Mouse (Mus musculus): ENCODE measurements at regions not wholly inside any gene's neighbourhood (a gene's known extent, or its start where the extent isn't known, plus 50 kb on each side); places are given as distances from the start of the nearest gene placed in this dataset.

DNA sequence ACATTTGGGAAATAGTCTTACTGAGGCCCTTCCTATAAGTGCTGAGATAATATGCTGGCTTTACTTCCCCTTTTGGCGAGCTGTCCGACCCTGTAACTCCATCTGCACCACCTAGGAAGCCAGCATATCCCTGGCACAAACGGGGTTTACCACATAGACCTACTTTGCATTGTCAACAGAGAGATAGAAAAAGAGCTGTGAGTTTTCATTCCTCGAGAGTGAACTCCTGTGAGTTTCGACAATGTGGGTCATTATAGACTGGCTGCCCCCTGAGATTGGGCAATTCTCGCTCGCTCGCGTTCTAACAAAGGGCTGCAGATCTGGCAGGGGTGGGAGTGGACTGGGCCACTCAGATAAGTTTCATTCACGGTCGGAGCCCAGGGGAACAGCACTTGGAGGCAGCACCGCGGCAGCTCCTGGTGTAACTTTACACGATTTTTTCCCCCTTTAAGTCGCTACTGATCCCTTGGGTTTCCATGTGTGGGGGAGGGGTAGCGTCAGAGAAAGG, 98.3 kb upstream of the Adgrl2 start:
- peak overlapping the region; percentile 60 for H3K4me2 ChIP-seq (ENCODE audit: low read depth, low read length)
- no peaks in the 10 kb centered on the region for H3K9me3 ChIP-seq (ENCODE audit: control insufficient read depth, low read length)
- H3K27ac ChIP-seq (replicated peaks; ENCODE audit: low read depth, low read length), result no peak overlapping the region
- H3K4me3 ChIP-seq (ENCODE audit: low read depth, low read length), result peak overlapping the region; percentile 28
- no peaks in the 10 kb centered on the region for H3K36me3 ChIP-seq (ENCODE audit: control insufficient read depth, insufficient read depth, low read length)
- H3K27me3 ChIP-seq (replicated peaks; ENCODE audit: control insufficient read depth, insufficient read depth, low read length), result no peaks in the 10 kb centered on the region; the same call in 1 of the 2 replicates
- ATAC-seq (ENCODE audit: low read depth), result peak; percentile 75; the same call in 1 of the 2 replicates
- WGBS, result 4% methylated on average over 16 of the region's 16 CpGs
- DNase-seq (ENCODE audit: low spot score), result peak; percentile 77
- peaks cover 39% of the 10 kb centered on the region for H3K4me1 ChIP-seq (ENCODE audit: control insufficient read depth, insufficient read depth, low read length)
- H3K9ac ChIP-seq (ENCODE audit: low read depth, low read length), result peak overlapping the region; percentile 45

DNA sequence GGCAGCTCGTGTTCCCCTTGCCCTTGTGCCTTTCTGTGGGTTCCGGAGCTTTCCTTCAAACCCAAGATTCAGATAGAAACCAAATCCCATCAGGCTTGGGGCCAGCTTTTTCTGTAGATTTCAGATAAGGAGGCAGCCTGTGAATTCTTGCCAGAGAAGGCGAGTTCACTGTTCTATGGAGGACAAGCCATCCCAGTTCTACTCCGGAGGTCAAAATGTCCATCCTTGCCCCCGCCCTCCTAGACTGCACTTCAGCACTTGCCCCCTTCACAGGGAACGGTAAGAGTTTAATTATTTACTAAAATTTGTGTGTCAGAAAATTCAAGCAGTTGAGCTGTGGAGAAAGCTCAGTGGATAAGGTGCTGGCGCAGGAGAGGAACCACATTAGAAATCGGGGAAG, 97.1 kb upstream of the Adgrl2 start:
- H3K4me3 ChIP-seq (ENCODE audit: low read depth, low read length), result no peak overlapping the region
- H3K9me3 ChIP-seq (ENCODE audit: control insufficient read depth, low read length), result no peaks in the 10 kb centered on the region
- 64% methylated on average over 8 of the region's 8 CpGs for WGBS
- H3K36me3 ChIP-seq (ENCODE audit: control insufficient read depth, insufficient read depth, low read length), result no peaks in the 10 kb centered on the region
- no peak overlapping the region for H3K27ac ChIP-seq (replicated peaks; ENCODE audit: low read depth, low read length)
- no peaks in the 10 kb centered on the region; the same call in 1 of the 2 replicates for H3K27me3 ChIP-seq (replicated peaks; ENCODE audit: control insufficient read depth, insufficient read depth, low read length)
- H3K4me1 ChIP-seq (ENCODE audit: control insufficient read depth, insufficient read depth, low read length), result peaks cover 45% of the 10 kb centered on the region
- ATAC-seq (ENCODE audit: low read depth) (no peak), DNase-seq (ENCODE audit: low spot score) (peak; percentile 49)
- H3K9ac ChIP-seq (ENCODE audit: low read depth, low read length), result no peak overlapping the region
- peak overlapping the region; percentile 6; the same call in 1 of the 2 replicates for H3K4me2 ChIP-seq (ENCODE audit: low read depth, low read length)

DNA sequence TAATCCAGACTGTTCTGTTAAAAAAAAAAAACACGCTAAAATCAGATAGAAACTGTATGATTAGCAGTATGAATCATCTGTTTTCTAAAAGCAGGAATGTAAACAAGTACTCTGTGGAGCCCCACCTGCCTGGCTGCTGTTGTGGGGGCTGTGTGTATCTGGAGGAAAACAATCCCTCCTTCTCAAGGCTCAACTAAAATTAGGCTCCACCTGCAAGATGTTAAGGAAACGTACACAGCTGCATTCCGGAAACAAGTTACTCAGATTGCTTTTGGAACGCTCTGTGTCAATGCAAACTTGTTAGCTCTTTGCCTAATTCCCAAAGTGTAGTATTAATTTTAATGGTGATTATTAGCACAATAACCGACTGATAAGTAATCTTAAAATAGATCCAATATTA, 96.3 kb upstream of the Adgrl2 start:
- H3K4me1 ChIP-seq (ENCODE audit: control insufficient read depth, insufficient read depth, low read length), result peaks cover 44% of the 10 kb centered on the region
- H3K4me2 ChIP-seq (ENCODE audit: low read depth, low read length), result no peak overlapping the region; the same call in 1 of the 2 replicates

DNA sequence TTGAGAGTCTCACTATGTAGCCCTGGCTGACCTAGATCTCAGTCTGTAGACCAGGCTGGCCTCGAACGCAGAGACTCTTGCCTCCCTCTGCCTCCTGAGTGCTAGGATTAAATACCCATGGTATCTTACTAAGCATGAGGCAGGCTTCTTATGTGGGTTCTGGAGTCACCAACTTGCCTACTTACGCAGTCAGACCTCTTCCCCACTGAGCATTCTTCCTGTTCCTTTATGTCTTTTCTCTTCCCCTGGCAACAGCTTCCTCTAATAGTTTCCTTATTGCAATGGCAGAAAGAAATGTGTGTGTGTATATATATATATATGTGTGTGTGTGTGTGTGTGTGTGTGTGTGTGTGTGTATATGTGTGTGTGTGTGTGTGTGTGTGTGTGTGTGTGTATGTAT, 95.7 kb upstream of the Adgrl2 start:
- Histone ChIP-seq H3K27ac (replicated peaks; ENCODE audit: low read depth, low read length) (peak overlapping the region; percentile 30; the same call in 1 of the 2 replicates), H3K4me2 (ENCODE audit: low read depth, low read length) (no peak overlapping the region), H3K4me1 (ENCODE audit: control insufficient read depth, insufficient read depth, low read length) (peaks cover 43% of the 10 kb centered on the region), H3K9me3 (ENCODE audit: control insufficient read depth, low read length) (no peaks in the 10 kb centered on the region), H3K4me3 (ENCODE audit: low read depth, low read length) (no peak overlapping the region), H3K36me3 (ENCODE audit: control insufficient read depth, insufficient read depth, low read length) (no peaks in the 10 kb centered on the region), H3K9ac (ENCODE audit: low read depth, low read length) (no peak overlapping the region), H3K27me3 (replicated peaks; ENCODE audit: control insufficient read depth, insufficient read depth, low read length) (no peaks in the 10 kb centered on the region; the same call in 1 of the 2 replicates)
- DNase-seq (ENCODE audit: low spot score) (peak; percentile 55), ATAC-seq (ENCODE audit: low read depth) (no peak)
- WGBS, result 64% methylated on average over 3 of the region's 3 CpGs

More for the DNA sequence above, 96.3 kb upstream of the Adgrl2 start:
- WGBS, result 22% methylated on average over 5 of the region's 5 CpGs
- ATAC-seq (ENCODE audit: low read depth), result peak; percentile 56; the same call in 1 of the 2 replicates
- H3K27me3 ChIP-seq (replicated peaks; ENCODE audit: control insufficient read depth, insufficient read depth, low read length), result no peaks in the 10 kb centered on the region; the same call in 1 of the 2 replicates
- H3K4me3 ChIP-seq (ENCODE audit: low read depth, low read length), result no peak overlapping the region
- H3K36me3 ChIP-seq (ENCODE audit: control insufficient read depth, insufficient read depth, low read length), result no peaks in the 10 kb centered on the region
- peak; percentile 74 for DNase-seq (ENCODE audit: low spot score)
- no peaks in the 10 kb centered on the region for H3K9me3 ChIP-seq (ENCODE audit: control insufficient read depth, low read length)
- H3K9ac ChIP-seq (ENCODE audit: low read depth, low read length), result no peak overlapping the region
- H3K27ac ChIP-seq (replicated peaks; ENCODE audit: low read depth, low read length), result no peak overlapping the region

DNA sequence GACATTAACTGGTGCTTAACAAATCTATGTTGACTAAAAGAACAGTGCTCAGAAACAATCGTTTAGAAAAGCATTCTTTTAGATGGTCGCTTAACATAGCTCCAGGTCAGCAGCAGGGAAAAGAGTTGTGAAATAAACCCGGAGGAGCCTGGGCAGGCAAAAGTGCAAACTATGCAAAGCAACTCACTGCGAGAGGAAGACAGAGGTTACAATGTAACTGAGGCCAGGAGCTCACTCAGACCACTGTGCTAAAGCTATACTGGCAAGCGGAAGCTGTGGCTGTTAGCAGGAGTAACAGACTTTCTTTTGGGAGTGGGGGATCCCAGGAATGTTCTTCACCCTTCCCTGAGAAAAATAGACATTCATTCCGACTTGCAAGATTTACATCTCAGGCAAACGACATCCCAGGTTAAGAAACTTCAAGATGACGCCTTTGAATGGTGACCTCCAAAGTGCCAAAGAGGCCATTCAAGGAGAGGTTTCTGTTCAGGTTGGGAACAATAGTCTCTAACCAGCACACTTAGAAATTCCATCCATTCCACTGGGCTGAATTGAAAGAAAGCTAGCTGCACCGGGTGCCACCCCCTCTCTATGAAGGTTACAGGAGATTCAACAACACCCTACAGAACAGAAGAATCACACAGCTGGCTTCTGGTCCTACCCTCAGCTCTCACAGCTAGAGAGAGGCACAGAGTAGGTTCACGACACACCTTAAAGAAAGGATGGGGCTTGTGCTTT, 94.7 kb upstream of the Adgrl2 start:
- H3K27ac ChIP-seq (replicated peaks; ENCODE audit: low read depth, low read length), result no peak overlapping the region
- H3K27me3 ChIP-seq (replicated peaks; ENCODE audit: control insufficient read depth, insufficient read depth, low read length), result no peaks in the 10 kb centered on the region; the same call in 1 of the 2 replicates
- no peak for ATAC-seq (ENCODE audit: low read depth)
- no peak overlapping the region for H3K4me2 ChIP-seq (ENCODE audit: low read depth, low read length)
- no peaks in the 10 kb centered on the region for H3K9me3 ChIP-seq (ENCODE audit: control insufficient read depth, low read length)
- no peak overlapping the region for H3K9ac ChIP-seq (ENCODE audit: low read depth, low read length)
- H3K36me3 ChIP-seq (ENCODE audit: control insufficient read depth, insufficient read depth, low read length), result no peaks in the 10 kb centered on the region
- no peak overlapping the region for H3K4me3 ChIP-seq (ENCODE audit: low read depth, low read length)
- H3K4me1 ChIP-seq (ENCODE audit: control insufficient read depth, insufficient read depth, low read length), result peaks cover 41% of the 10 kb centered on the region
- DNase-seq (ENCODE audit: low spot score), result no peak
- WGBS, result 51% methylated on average over 10 of the region's 10 CpGs

DNA sequence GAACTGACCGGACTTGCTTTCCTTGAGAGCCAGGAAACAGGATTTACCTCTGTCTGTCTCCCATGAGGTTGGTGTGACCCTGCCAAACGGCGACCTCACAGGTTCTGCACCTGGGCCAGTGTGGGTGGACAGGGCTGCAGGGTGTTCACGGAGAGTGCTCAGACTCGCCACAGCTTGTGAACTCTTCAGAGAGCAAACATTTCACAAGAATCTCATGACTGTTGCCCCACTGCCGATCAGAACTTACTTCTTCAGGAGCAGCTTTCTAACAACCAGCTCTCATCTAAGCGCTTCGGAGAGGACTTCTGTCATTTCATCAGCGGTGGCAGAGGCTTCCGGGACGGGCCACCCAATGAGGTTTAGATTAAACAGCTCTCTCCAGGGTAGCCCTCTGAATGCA, 93.0 kb upstream of the Adgrl2 start:
- 48% methylated on average over 11 of the region's 11 CpGs for WGBS
- Histone ChIP-seq H3K4me1 (ENCODE audit: control insufficient read depth, insufficient read depth, low read length) (peaks cover 28% of the 10 kb centered on the region), H3K4me3 (ENCODE audit: low read depth, low read length) (no peak overlapping the region), H3K9ac (ENCODE audit: low read depth, low read length) (no peak overlapping the region), H3K27ac (replicated peaks; ENCODE audit: low read depth, low read length) (no peak overlapping the region), H3K9me3 (ENCODE audit: control insufficient read depth, low read length) (no peaks in the 10 kb centered on the region), H3K27me3 (replicated peaks; ENCODE audit: control insufficient read depth, insufficient read depth, low read length) (no peaks in the 10 kb centered on the region; the same call in 1 of the 2 replicates), H3K36me3 (ENCODE audit: control insufficient read depth, insufficient read depth, low read length) (no peaks in the 10 kb centered on the region), H3K4me2 (ENCODE audit: low read depth, low read length) (peak overlapping the region; percentile 23; the same call in 1 of the 2 replicates)
- ATAC-seq (ENCODE audit: low read depth), result no peak
- DNase-seq (ENCODE audit: low spot score), result peak; percentile 19

DNA sequence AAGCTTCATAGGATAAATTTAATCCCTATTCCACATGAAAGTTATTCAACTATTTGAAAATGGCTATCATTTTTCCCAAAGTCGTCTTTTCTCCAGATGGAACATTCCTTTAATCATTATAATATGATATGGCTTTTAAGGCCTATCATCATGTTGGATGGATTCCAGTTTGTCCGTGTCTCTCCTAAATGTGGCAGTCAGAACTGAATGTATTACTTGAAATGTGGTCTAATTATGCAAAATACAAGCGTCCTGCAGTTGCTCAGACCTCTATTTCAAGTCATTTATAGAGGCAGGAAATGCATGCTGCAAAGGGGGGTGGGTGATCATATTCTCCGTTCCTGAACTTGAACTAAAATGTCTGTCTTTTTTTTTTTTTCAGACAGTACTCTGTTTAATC, 88.5 kb upstream of the Adgrl2 start:
- H3K9me3 ChIP-seq (ENCODE audit: control insufficient read depth, low read length), result no peaks in the 10 kb centered on the region

DNA sequence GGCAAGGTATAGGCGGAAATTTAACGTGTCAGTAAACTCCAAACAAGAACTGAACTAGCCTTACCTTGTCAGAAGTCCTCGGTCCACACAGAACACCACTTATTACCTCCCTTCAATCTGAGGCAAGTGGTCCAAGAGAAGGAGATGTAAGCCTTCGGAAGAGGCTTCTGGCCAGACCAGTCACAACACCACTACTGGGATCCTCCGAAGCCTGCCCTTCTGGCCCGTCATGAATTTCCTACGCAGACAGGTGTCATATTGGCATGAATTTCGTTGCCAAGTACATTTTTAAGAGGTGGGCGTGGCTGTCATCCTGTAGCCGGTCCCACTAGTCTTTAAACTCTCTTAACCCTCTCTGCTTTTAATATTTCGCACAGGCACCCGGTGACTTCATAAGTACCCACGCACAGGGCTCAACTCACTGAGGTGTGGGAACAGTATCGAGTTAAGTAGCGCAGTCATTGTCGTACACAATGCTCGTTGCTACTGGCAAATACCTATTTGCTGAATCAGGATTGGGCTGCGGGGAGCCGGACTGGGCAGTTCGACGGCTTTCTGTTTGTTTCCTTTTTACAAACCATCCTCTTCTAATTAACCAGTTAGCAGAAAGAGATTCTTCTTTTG, 86.7 kb upstream of the Adgrl2 start:
- Histone ChIP-seq H3K4me3 (ENCODE audit: low read depth, low read length) (0 out of 2 replicates have a peak overlapping the region, but pooled peaks have one; percentile 0), H3K36me3 (ENCODE audit: control insufficient read depth, insufficient read depth, low read length) (no peaks in the 10 kb centered on the region), H3K9ac (ENCODE audit: low read depth, low read length) (no peak overlapping the region), H3K4me2 (ENCODE audit: low read depth, low read length) (peak overlapping the region; percentile 19; the same call in 1 of the 2 replicates), H3K27me3 (replicated peaks; ENCODE audit: control insufficient read depth, insufficient read depth, low read length) (no peaks in the 10 kb centered on the region), H3K27ac (replicated peaks; ENCODE audit: low read depth, low read length) (no peak overlapping the region), H3K9me3 (ENCODE audit: control insufficient read depth, low read length) (no peaks in the 10 kb centered on the region), H3K4me1 (ENCODE audit: control insufficient read depth, insufficient read depth, low read length) (peaks cover 11% of the 10 kb centered on the region; the same call in 1 of the 2 replicates)
- ATAC-seq (ENCODE audit: low read depth) (peak; percentile 25; the same call in 1 of the 2 replicates), DNase-seq (ENCODE audit: low spot score) (peak; percentile 53)
- 55% methylated on average over 21 of the region's 21 CpGs for WGBS

More for the DNA sequence above, 88.5 kb upstream of the Adgrl2 start:
- 26% methylated on average over 4 of the region's 4 CpGs for WGBS
- no peak for ATAC-seq (ENCODE audit: low read depth)
- Histone ChIP-seq H3K36me3 (ENCODE audit: control insufficient read depth, insufficient read depth, low read length) (no peaks in the 10 kb centered on the region), H3K27me3 (replicated peaks; ENCODE audit: control insufficient read depth, insufficient read depth, low read length) (no peaks in the 10 kb centered on the region), H3K27ac (replicated peaks; ENCODE audit: low read depth, low read length) (no peak overlapping the region), H3K4me1 (ENCODE audit: control insufficient read depth, insufficient read depth, low read length) (peaks cover 19% of the 10 kb centered on the region), H3K4me2 (ENCODE audit: low read depth, low read length) (no peak overlapping the region), H3K9ac (ENCODE audit: low read depth, low read length) (no peak overlapping the region), H3K4me3 (ENCODE audit: low read depth, low read length) (no peak overlapping the region)
- DNase-seq (ENCODE audit: low spot score), result peak; percentile 71
